Mouse (Mus musculus): ENCODE measurements around the gene Slc29a1.

- TF ChIP-seq POLR2A (IDR thresholded peaks at IDR 0.05; ENCODE audit: control insufficient read depth, extremely low read depth, insufficient read depth, low read length, poor library complexity): no peak; the same call in 1 of the 2 replicates
- no peak for TF ChIP-seq CTCF (IDR thresholded peaks at IDR 0.05; ENCODE audit: borderline replicate concordance, control insufficient read depth, extremely low read depth, insufficient read depth, low read length, poor library complexity)
Observed at GRCm38 (mm10) chr17:45556107-45556489, 43.3 kb downstream of the Slc29a1 start.
